Comparison of ENCODE assay signal across 8 mouse cellular contexts in the genomic region with DNA sequence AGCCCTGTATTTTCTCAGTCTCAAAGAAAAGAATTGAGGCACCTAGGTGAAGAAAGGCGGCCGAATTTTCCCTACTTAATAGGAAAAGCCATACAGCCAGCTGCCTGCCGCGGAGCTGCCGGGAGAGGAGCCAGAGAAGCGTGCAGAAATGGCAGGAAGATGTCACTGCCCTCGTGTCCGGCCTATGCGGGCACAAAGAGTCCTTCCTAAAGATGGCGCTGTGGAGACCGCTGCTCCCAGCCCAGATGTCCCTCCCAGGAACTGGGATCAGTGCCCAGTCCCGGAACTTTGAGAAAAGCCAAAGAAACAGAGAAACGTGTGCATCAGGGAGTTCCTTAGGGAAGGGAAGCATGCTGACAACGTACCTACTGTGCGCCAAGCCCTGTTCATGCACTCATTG.
DNase-seq lines count a peak whose midpoint lies in the region; ATAC-seq and TF ChIP-seq lines count a peak whose summit lies in the region.

No protein-coding gene starts in this region.

- peaks cover 18% of the 10 kb centered on the region for H3K4me1 ChIP-seq in cortical plate, adult 2 months (ENCODE audit: control insufficient read depth, insufficient read depth, low read length)
- peaks cover 24% of the 10 kb centered on the region for H3K4me1 ChIP-seq in intestine, embryonic 14.5 days (replicated peaks; ENCODE audit: control insufficient read depth, insufficient read depth, low read length)

- H3K27ac ChIP-seq in cortical plate, adult 2 months (ENCODE audit: insufficient read depth, low read length) = no peak overlapping the region
- peak overlapping the region; percentile 34; the same call in 1 of the 2 replicates for H3K27ac ChIP-seq in intestine, embryonic 14.5 days (ENCODE audit: low read depth)
- H3K27ac ChIP-seq in macrophage = peak overlapping the region; percentile 99

- no peak overlapping the region for H3K4me3 ChIP-seq in cortical plate, adult 2 months (ENCODE audit: insufficient read depth, low read length)
- H3K4me3 ChIP-seq in intestine, embryonic 14.5 days (ENCODE audit: low read depth, low read length) = no peak overlapping the region
- no peak overlapping the region for H3K4me3 ChIP-seq in macrophage (ENCODE audit: inconsistent target)

- DNase-seq in adrenal gland, postnatal 10 days = peak; percentile 87
- peak; percentile 89 for DNase-seq in gastrocnemius, postnatal 14 days
- DNase-seq in intestine, embryonic 14.5 days (ENCODE audit: low spot score) = peak; percentile 63
- peak; percentile 76 to 93 for DNase-seq in left cerebral cortex, postnatal 10 days (ENCODE audit: extremely low spot score in 1 of 2, low spot score in 2 of 2)
- peak; percentile 72 for DNase-seq in right cerebral cortex, postnatal 25 days
- no peak for DNase-seq in T-cell, adult 2 months (ENCODE audit: low spot score)

- TF ChIP-seq POLR2A in cortical plate, adult 2 months (IDR thresholded peaks at IDR 0.05; ENCODE audit: extremely low read depth, insufficient read depth, low read length) = no peak

- ATAC-seq in intestine, embryonic 14.5 days (replicated peaks; ENCODE audit: low FRiP score, low TSS enrichment, low read depth) = no peak

- H3K27me3 ChIP-seq in intestine, embryonic 14.5 days (replicated peaks; ENCODE audit: control insufficient read depth, insufficient read depth, low read length) = no peaks in the 10 kb centered on the region

- peaks cover 88% of the 10 kb centered on the region for H3K79me2 ChIP-seq in macrophage (ENCODE audit: inconsistent target)

- H3K9me3 ChIP-seq in intestine, embryonic 14.5 days (ENCODE audit: control insufficient read depth, low read length) = no peaks in the 10 kb centered on the region

- H3K4me2 ChIP-seq in intestine, embryonic 14.5 days (ENCODE audit: low read length) = no peak overlapping the region

- 40% methylated on average over 15 of the region's 15 CpGs for WGBS in intestine, embryonic 14.5 days
- 62% methylated on average over 13 of the region's 15 CpGs for WGBS in macrophage (ENCODE audit: missing documents)

- TF ChIP-seq CTCF in cortical plate, adult 2 months (IDR thresholded peaks at IDR 0.05; ENCODE audit: extremely low read depth, insufficient read depth, low read length) = peak; percentile 41

- H3K36me3 ChIP-seq in intestine, embryonic 14.5 days (ENCODE audit: control insufficient read depth, insufficient read depth, low read length) = peaks cover 83% of the 10 kb centered on the region
- peaks cover 23% of the 10 kb centered on the region; the same call in 1 of the 2 replicates for H3K36me3 ChIP-seq in macrophage (ENCODE audit: inconsistent target)

- intact Hi-C loops in gastrocnemius, postnatal 14 days (cut with DNase I; ENCODE audit: low total_unique reads) = no loop called here
- intact Hi-C loops in left cerebral cortex, postnatal 10 days (cut with DNase I) = no loop called here

- H3K9ac ChIP-seq in intestine, embryonic 14.5 days (ENCODE audit: low read length) = no peak overlapping the region
